Mouse (Mus musculus) liver, embryonic 14.5 days (tissue): ENCODE measurements around the gene Brd2.

Experiments
- CTCF ChIP-seq: IDR thresholded peaks from 2 replicates; pipeline ENCODE4 v1.5.1; 2016; ENCODE audit warnings: antibody characterized with exemption, low read depth, control low read depth
- EP300 ChIP-seq: IDR thresholded peaks from 2 replicates; pipeline ENCODE4 v1.6.1; 2016; ENCODE audit warnings: antibody characterized with exemption, low read depth

DNA sequence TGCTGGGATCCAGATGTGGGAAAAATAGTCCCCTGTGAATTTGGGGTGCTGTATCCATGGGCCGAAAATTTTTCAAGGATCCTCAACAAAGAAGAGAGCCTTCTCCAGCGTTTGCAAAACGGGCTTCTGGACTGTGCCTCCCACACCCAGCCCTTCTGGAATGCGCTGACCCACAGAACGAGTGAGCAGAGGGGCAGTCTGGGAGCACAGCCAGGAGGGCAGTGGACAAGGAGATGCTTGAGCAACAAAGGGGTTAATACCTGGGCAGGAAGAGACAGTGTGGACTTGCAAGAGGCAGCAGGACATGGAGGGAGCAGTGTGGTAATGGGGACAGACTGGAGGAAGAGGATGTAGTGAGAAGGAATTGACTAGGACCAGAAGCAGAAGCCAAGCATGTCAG is 33.1 kb upstream of the Brd2 start:
- TF ChIP-seq CTCF: no peak
- TF ChIP-seq EP300: no peak
